Mouse (Mus musculus): Measurements from ENCODE around the gene Tuba3b. TPM values are rescaled to one million over a fixed set of nuclear protein-coding genes. Genes with fewer than 3 reads are reported as not detected.
A peak's percentile ranks its signal among the peaks of the same experiment; 100 is the strongest.

Tuba3b gene
- not detected in 2 replicates for polyA plus RNA-seq (2016; fragmentation: Nextera tagmentation; extraction: Ambion mirVana)

DNA sequence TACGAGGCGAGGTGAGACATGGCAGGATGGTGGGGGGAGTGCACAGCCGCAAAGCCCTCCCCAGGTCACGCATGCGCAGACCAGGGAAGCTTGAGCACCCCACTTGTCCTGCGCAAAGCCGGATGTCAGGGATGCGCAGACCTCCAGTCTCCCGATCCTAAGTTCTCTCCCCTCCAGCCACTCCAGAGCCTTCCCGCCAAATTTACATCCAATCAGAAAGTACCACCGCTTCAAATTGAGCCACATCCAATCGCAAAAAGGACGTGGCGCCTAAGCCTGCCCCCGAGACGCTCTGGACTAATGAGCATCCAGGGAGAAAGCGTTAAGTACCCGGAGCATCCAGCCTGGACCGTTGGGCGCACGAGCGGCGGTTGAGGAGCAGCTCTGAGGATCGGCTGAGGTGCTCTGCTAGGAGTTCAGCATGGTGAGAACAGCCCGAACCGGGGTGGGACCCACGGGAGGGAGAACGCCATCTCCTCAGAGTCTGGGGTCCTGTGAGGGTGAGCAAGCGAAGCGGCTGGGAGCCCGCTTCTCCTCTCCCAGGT is at the start of gene Tuba3b:
Gene Tuba3b (plus strand): TSS at position 92 of the 545 bp plus-strand sequence.
- Histone ChIP-seq H3K4me3 (no peak within 1 kb of the TSS), H3K36me3 (no peaks in the 10 kb centered on the region), H3K9me3 (no peaks in the 10 kb centered on the region), H3K27ac (no peak within 1 kb of the TSS), H3K4me1 (replicated peaks) (0 out of 2 replicates have a peak, but pooled peaks cover 3% of the 10 kb centered on the region), H3K27me3 (ENCODE audit: insufficient read depth, poor library complexity, severe bottlenecking) (no peaks in the 10 kb centered on the region)
- WGBS = 96% methylated on average over 31 of the region's 31 CpGs
- DNase-seq (ENCODE audit: low spot score) = no peak

DNA sequence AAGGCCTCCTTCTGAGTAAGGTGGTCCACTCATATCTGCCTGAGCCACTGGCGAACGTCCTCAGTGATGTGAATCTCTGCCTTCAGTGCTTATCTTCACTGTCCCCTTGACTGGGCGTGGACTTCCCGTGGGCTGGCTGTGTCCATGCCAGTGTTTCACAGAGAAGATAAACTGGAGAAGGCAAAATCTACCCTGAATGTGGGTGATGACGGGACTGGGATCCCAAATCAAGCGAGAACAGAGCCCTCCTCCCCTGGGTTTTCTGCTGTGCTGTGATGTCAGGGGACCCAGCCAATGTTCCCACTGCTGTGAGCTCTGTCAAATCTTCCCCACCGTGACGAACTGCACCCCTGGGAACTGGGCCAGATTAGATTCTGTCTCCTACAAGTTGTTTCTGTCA is 48.3 kb upstream of the Tuba3b start:
- Histone ChIP-seq H3K36me3 (no peaks in the 10 kb centered on the region), H3K4me1 (replicated peaks) (peaks cover 11% of the 10 kb centered on the region), H3K9me3 (no peaks in the 10 kb centered on the region), H3K27me3 (ENCODE audit: insufficient read depth, poor library complexity, severe bottlenecking) (no peaks in the 10 kb centered on the region), H3K27ac (peak overlapping the region; percentile 67), H3K4me3 (no peak overlapping the region)
- WGBS = 82% methylated on average over 8 of the region's 8 CpGs
- no peak for DNase-seq (ENCODE audit: low spot score)

DNA sequence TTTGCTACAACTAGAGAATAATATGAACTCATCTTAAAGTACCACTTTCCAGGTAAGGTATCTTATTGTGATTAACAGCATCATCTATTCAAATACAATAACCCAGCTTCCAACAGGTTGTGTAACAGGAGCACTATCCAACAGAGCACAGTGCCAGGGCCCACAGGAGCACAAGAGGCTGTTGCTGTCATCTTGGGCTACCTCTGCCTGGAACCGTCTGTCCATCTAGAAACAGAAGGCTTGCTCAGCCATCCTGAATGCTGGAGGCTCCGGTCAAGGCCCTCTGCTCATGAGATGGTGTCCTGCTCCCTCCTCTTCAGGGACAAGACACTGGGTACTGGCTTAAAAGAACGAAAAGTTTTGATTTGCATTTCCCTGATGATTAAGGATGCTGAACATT is 47.7 kb upstream of the Tuba3b start:
- no peak overlapping the region for H3K4me3 ChIP-seq
- no peaks in the 10 kb centered on the region for H3K36me3 ChIP-seq
- H3K4me1 ChIP-seq (replicated peaks) = peaks cover 11% of the 10 kb centered on the region
- no peaks in the 10 kb centered on the region for H3K27me3 ChIP-seq (ENCODE audit: insufficient read depth, poor library complexity, severe bottlenecking)
- no peak overlapping the region for H3K27ac ChIP-seq
- DNase-seq (ENCODE audit: low spot score) = no peak
- no peaks in the 10 kb centered on the region for H3K9me3 ChIP-seq
- 88% methylated on average over 3 of the region's 3 CpGs for WGBS

DNA sequence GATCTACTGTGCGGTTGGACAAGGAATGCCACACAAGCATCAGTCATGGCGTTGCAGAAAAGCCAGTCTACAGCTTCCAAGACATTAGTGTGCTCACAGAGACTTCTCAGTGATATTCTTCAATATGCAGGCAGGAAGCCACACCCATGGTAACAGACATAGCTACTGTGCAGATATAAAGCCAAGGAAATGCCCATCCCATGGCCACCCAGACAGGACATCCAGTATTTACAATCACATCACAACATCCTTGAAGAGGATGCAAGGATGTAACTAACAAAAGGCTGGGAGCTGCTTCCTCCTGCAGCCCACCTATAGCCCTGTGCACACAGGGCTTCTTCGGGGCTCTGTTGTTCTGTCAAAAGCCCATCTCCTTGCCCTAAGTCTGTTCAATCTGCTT is 46.9 kb upstream of the Tuba3b start:
- Histone ChIP-seq H3K9me3 (no peaks in the 10 kb centered on the region), H3K27ac (peak overlapping the region; percentile 5; the same call in 1 of the 2 replicates), H3K4me1 (replicated peaks) (peaks cover 11% of the 10 kb centered on the region), H3K4me3 (no peak overlapping the region), H3K36me3 (no peaks in the 10 kb centered on the region), H3K27me3 (ENCODE audit: insufficient read depth, poor library complexity, severe bottlenecking) (no peaks in the 10 kb centered on the region)
- WGBS = 87% methylated on average over 3 of the region's 3 CpGs
- no peak for DNase-seq (ENCODE audit: low spot score)

DNA sequence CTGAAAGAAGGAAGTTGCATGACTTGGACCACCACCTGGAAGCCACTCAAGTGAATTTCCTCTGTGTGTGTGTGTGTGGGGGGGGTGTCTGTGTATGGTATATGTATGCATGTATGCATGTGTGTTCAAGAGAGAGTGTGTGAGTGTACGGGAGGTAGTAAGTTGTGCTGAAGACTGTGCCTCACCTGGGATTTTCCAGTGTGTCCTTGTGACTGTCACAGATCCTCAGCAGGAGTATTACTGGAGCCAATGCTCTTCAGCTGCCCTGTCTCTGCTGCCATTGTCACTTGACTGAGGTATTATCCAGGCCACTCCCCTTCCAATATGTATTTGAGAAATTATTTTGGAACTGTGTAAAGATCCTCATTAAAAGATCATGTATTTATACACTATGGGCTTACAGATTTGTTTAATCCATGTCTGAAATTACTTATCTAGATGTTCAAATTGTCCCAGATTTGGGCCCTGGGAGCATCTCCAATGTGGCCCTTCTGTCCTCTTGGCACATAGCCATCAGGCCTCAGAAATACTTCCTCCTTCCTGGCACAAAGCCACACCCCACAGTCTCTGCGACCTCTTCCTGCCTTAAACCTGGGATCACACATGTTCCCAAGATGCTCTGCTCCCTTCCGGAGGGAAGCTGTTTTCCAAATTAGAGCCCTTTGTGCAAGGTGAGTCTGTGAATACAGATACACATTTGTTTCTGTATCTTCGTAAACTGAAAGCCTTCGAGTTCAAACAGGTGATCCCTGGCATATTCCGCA is 42.1 kb upstream of the Tuba3b start:
- Histone ChIP-seq H3K36me3 (no peaks in the 10 kb centered on the region), H3K9me3 (no peaks in the 10 kb centered on the region), H3K27me3 (ENCODE audit: insufficient read depth, poor library complexity, severe bottlenecking) (no peaks in the 10 kb centered on the region), H3K4me3 (no peak overlapping the region), H3K4me1 (replicated peaks) (peaks cover 5% of the 10 kb centered on the region), H3K27ac (no peak overlapping the region)
- WGBS = 86% methylated on average over 6 of the region's 6 CpGs
- DNase-seq (ENCODE audit: low spot score) = no peak

DNA sequence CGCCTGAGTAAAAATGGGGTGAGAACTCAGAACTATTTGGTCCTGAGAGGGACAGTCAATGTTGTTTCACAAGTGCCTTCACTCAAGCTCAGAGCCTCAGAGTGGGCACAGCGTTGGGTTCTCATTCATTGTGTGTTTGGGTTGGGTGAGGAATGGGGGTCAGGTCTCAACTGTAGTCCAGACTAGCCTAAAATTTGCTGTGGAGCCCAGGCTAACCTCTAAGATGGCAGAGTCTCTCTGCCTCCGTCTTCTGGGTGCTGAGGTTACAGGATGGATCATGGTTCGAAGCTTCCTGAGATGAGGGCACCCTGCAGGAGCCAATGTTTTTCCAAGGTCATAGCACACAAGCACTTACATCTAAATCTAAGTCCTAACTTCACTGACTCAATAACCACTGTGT is 38.8 kb upstream of the Tuba3b start:
- Histone ChIP-seq H3K4me3 (no peak overlapping the region), H3K36me3 (no peaks in the 10 kb centered on the region), H3K4me1 (replicated peaks) (peaks cover 22% of the 10 kb centered on the region), H3K27ac (no peak overlapping the region), H3K9me3 (no peaks in the 10 kb centered on the region), H3K27me3 (ENCODE audit: insufficient read depth, poor library complexity, severe bottlenecking) (no peaks in the 10 kb centered on the region)
- DNase-seq (ENCODE audit: low spot score) = no peak
- 90% methylated on average over 4 of the region's 4 CpGs for WGBS

DNA sequence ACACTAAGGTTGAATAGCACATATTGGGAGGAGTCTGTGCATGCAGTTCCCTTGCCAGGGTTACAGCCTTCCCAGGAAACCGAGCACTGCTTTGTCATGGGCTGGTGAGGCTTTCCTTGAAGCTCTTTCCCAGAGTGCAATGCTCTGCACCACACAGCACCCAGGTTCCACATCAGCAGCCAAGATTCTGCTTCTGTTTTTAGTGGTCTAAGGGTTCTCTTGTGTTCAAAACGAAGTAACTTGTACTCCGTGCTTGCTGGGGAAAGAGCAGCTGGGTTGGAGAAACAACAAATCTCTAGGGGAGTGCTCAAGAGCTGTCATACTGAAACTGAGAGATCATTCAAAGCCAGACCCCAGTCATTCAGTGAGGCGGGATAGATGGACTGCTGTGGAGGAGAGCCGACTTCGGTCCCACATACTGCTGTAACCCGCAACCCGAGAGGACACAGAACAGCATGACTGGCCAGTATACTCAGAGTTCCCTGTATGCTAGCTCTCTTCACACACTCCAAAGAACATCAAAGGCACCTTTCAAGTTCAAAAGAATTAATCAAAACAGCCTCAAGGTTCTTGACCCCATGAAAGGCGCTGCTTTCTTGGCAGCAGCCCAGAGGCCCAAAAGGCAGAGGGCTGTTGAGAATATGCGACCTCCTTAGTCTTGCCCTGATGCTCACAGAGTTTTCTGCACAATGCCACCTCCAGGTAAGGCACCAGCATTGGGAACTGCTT is 36.9 kb upstream of the Tuba3b start:
- peak; percentile 23 for DNase-seq (ENCODE audit: low spot score)
- no peaks in the 10 kb centered on the region for H3K27me3 ChIP-seq (ENCODE audit: insufficient read depth, poor library complexity, severe bottlenecking)

DNA sequence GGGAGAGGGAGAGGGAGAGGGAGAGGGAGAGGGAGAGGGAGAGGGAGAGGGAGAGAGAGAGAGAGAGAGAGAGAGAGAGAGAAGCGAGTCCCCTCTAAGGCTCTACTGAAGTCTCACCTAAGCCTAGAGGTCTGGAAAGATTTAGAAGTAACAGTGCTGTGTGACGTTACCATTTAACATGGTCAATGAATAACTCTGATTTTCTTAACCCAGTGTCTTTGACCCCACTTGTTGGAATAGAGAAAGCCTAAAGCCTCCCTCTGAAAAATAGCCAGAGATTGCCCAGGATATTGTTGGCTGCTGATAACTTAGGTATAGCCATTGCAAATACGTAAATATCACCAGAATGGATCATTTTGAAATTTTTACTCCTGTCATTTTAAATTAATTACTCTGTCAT is 35.8 kb upstream of the Tuba3b start:
- Histone ChIP-seq H3K27ac (no peak overlapping the region), H3K4me1 (replicated peaks) (peaks cover 27% of the 10 kb centered on the region), H3K27me3 (ENCODE audit: insufficient read depth, poor library complexity, severe bottlenecking) (no peaks in the 10 kb centered on the region), H3K36me3 (no peaks in the 10 kb centered on the region), H3K9me3 (no peaks in the 10 kb centered on the region), H3K4me3 (no peak overlapping the region)
- 89% methylated on average over 3 of the region's 3 CpGs for WGBS
- DNase-seq (ENCODE audit: low spot score) = no peak

More for the DNA sequence above, 36.9 kb upstream of the Tuba3b start:
- H3K36me3 ChIP-seq = no peaks in the 10 kb centered on the region
- H3K4me1 ChIP-seq (replicated peaks) = peaks cover 27% of the 10 kb centered on the region
- no peaks in the 10 kb centered on the region for H3K9me3 ChIP-seq
- no peak overlapping the region for H3K4me3 ChIP-seq
- 53% methylated on average over 10 of the region's 10 CpGs for WGBS
- peak overlapping the region; percentile 9; the same call in 1 of the 2 replicates for H3K27ac ChIP-seq

DNA sequence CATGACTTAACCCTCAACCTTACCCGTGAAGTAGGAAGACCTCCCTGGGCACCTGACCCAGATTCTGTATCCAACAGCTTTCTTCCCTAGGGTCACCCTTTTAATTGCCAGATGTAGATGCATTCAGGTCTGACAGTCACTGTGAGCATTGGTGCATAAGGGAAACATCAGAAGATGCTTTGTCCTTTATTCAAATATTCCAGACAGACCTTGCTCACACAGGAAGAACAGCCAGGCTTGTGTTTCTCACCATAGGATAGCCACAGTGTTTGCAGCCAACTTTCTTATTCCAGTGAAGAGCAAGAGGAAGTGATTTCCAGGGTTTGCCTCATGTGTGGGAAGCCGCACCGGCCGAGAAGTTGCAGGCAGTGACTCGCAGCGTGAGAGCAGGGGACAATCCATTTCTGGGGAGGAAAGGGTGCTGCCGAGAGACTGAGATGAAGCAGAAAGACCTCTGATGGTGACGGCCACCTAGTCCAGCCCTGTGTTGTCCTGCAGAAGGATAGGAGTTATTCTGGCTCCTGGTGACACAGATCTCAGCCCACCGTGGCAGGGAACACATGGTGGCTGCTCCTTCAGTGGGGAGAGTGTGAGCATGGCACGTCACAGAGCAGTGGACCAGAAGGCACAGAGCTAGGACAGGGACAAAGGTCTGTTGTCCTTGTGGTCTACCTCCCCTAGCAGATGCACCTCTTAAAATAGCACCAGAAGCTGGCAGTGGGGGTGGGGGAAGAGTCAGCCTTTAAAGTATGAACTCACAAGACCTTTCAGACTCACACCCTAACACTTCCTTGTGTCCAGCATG is 34.0 kb upstream of the Tuba3b start:
- 82% methylated on average over 10 of the region's 10 CpGs for WGBS
- H3K36me3 ChIP-seq = no peaks in the 10 kb centered on the region
- DNase-seq (ENCODE audit: low spot score) = no peak
- H3K9me3 ChIP-seq = no peaks in the 10 kb centered on the region
- peaks cover 36% of the 10 kb centered on the region for H3K4me1 ChIP-seq (replicated peaks)
- H3K27me3 ChIP-seq (ENCODE audit: insufficient read depth, poor library complexity, severe bottlenecking) = no peaks in the 10 kb centered on the region
- H3K4me3 ChIP-seq = no peak overlapping the region
- peak overlapping the region; percentile 69; the same call in 1 of the 2 replicates for H3K27ac ChIP-seq

DNA sequence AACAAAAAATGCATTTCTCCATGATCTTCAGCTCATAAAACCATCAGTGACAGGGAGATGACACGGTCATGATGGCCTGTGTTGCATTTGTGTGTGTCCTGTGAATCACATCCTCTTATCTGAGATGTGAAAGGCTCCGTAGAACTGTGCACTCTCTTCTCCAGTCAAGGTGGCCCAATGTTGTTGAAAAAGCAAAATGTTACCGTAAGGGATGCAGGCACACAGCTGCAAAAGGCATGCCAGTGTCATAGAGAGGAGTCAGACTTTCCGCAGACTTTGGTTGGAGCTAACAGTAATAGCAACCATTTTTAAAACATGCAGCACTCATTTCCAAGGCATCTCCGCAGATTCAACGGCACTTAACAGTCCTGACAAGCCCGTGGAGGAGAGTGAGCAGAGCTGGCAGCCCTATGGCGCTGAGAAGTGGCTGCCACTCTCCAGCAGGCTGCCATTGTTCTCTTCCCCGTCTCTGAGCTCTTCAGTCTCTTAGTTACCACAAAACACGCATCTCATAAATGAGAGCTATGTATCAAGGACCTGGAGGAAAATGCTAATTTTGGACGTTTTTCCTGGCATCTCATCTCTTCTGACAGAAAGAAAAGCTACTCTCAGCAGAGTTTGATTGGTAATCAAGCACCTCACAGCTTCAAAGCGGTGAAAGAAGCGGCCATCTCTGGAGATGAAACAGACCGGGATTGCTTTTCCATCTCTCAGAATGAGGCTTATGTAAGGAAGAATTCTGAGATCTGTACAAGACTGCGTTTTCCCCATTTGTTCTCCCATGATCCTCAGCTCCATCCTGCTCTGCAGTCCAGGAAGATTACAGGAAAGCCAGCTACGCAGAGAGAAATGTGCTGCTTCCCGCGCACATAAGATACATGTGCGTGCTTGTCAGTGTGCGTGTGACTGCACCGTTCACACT is 30.2 kb upstream of the Tuba3b start:
- H3K36me3 ChIP-seq = no peaks in the 10 kb centered on the region
- 72% methylated on average over 21 of the region's 21 CpGs for WGBS
- H3K27me3 ChIP-seq (ENCODE audit: insufficient read depth, poor library complexity, severe bottlenecking) = no peaks in the 10 kb centered on the region
- H3K4me3 ChIP-seq = no peak overlapping the region
- DNase-seq (ENCODE audit: low spot score) = peak; percentile 16
- peak overlapping the region; percentile 72 for H3K27ac ChIP-seq
- no peaks in the 10 kb centered on the region for H3K9me3 ChIP-seq
- peaks cover 23% of the 10 kb centered on the region for H3K4me1 ChIP-seq (replicated peaks)

DNA sequence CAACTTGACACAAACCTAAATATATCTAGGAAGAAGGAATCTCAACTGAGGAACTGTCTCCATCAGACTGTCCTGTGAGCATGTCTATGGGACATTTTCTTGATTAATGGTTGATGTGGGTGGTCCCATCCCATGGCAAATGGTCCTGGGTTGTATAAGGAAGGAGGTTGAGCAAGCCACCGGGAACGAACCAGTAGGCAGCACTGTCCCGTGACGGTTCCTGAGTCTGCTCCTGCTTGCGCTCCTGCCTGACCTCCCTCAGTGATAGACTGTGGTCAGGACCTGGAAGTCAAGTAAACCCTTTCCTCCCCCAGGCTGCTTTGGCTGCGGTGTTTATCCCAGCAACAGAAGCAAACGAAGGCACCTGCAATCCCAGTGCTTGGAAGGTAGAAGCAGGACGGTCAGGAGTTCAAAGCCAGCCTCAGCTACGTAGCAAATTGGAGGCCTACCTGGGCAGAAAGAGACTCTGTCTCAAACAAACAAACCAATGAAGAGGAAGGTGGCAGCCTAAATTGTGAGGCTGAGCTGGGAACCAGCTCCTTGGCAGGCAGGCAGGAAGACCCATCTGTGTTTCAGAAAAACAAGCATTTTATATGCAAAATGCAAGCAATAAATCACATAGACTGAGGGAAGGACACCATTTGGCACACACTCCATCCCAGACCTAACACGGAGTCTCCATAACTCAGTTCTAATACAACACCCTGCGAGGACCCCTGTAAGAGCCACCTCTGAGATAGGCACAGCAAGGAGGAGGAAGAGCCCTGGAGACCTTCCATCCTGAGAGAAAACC is 24.9 kb upstream of the Tuba3b start:
- no peak for DNase-seq (ENCODE audit: low spot score)
- WGBS = 89% methylated on average over 11 of the region's 11 CpGs
- Histone ChIP-seq H3K9me3 (no peaks in the 10 kb centered on the region), H3K4me1 (replicated peaks) (peaks cover 16% of the 10 kb centered on the region), H3K4me3 (no peak overlapping the region), H3K27me3 (ENCODE audit: insufficient read depth, poor library complexity, severe bottlenecking) (no peaks in the 10 kb centered on the region), H3K27ac (0 out of 2 replicates have a peak overlapping the region, but pooled peaks have one; percentile 1), H3K36me3 (no peaks in the 10 kb centered on the region)

Measured in hindbrain, embryonic 10.5 days (tissue).